Mouse (Mus musculus): ENCODE results near the gene Adamts4.
A peak's percentile ranks its signal among the peaks of the same experiment; 100 is the strongest.
"Not testable (repeated sequence)": the region's sequence is repeated elsewhere in the genome, so short reads cannot be mapped to it uniquely, and the experiment has no call there.

The Adamts4 gene

DNA sequence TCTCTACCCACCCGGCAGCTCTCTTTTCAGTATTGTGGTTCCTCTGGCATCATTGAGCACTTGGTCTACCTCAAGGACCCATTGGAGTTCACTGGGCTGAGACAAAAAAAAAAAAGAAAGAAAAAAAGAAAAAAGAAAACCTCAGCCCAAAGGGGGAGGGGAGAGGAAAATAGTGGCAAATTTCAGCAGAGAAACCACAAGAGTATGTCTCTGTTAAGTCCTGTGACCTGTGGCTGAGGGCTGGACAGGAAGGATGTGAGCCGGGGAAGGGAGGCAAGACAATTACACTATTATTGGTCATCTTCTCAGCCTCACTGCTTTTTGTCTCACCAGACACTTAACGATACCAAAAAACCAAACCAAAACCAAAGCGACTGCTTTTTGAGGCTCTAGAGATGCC lies 18.4 kb upstream of the Adamts4 start:
- DNase-seq (ENCODE audit: low spot score), result no peak

DNA sequence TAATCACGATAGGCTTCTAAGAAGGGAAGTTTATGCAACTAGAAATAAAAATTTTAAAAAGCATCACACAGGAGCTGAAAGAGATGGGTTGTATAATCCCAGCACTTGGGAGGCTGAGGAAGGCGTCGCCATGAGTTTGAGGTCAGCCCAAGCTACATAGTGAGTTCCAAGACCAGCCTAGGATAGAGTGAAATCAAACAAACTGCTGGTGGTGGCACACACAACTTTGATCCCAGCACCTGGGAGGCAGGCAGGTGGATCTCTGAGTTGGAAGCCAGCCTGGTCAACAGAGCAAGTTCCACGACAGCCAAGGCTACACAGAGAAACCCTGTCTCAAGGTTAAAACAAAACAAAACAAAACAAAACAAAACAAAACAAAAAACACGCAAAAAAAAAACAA lies 17.9 kb upstream of the Adamts4 start:
- no peak for DNase-seq (ENCODE audit: low spot score)

DNA sequence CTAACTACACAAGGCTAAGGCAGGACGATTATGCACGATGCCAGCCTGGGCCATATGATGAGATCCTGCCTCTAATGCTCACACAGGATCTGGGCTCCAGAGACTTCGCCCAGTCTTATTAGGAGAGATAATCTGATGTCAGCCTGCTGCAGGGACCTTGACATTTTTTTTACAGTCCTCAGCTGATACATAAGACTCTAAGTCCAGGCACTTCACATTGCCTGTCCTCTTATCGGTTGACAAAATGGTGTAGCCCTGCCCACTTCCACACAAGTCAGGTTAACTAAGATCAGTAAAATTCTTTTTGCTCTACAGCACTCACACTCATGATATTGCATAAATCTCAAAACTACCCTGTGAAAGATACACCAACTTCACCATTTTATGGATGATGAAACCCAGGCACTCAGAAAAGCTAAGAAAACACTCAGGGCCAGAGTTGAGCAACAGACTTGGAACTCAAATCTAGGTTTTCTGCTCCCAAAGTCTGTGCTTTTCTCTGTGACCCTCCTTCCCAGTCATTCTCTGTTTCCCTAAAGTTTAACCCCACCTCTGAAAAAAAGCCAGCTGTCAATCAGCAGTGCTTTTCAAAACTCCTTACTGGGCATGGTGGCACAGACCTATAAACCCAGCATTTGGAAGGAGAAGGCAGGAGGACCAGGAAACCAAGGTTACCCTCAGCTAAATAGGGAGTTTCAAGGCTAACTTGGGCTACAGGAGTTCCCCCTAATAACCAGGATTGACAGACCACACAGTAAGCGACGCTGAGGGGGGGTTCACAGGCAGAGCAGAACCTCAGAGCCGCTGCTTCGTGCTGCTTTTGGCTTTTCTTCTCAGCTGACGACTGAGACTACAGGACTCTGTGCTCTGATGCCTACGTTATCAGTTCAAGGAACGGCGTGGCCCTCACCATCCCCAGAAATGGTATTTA lies 17.2 kb upstream of the Adamts4 start:
- DNase-seq (ENCODE audit: low spot score), result no peak

DNA sequence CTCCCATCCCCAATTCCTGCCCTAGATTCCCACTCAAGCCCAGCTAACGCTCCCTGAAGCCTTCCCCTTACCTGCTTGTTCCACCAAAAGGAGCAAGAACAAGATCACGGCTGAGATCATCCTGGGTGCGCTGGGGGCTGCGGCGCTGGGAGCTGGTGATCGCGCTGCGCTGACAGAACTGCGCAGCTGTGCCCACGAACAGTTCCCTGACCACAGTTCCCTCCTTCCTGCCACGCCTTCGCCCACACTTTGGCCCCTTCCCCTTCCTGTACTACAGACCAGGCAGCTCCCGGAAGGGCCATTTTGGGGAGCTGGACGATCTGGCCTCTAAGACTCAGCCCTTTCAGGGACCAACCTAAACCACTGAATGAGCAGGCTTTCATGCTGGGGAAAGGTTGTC lies 16.1 kb upstream of the Adamts4 start, which contains the start of gene Fcer1g:
TSS of gene Fcer1g (minus strand) at position 240 of the 400 bp plus-strand sequence.
- no peak for DNase-seq (ENCODE audit: low spot score)

DNA sequence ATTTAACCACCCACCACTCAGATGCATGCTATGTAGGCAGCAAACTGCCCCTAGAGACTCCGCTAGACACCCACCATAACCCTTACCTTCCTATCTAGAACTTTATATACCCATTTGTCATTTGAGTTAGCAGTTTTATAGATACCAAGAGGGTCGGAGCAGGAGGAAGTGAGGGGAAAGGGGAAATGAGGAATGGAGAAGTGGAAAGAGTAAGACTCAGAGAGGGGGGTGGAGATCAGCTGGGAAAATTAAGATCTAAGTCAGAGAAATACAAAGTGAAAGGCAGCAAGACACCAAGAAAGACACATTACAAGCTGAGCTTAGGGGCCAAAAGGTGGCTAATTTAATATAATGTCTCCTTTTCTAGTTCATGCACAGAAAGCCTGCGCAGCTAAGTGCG lies 15.7 kb upstream of the Adamts4 start:
- DNase-seq (ENCODE audit: low spot score), result no peak

DNA sequence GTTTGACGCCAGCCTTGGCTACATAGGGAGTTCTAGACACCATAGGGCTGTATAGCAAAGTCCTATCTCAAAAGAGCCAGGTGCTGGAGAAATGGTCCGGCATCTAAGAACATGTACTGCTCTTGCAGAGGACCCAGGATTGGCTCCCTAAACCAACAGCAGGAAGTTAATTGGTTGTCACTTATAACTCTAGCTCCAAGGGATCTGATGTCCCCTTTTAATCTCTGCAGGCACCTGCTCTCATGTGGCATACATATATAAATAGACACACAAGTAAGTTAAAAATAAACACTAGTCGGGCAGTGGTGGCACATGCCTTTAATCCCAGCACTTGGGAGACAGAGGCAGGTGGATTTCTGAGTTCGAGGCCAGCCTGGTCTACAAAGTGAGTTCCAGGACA lies 14.4 kb upstream of the Adamts4 start:
- no peak for DNase-seq (ENCODE audit: low spot score)

DNA sequence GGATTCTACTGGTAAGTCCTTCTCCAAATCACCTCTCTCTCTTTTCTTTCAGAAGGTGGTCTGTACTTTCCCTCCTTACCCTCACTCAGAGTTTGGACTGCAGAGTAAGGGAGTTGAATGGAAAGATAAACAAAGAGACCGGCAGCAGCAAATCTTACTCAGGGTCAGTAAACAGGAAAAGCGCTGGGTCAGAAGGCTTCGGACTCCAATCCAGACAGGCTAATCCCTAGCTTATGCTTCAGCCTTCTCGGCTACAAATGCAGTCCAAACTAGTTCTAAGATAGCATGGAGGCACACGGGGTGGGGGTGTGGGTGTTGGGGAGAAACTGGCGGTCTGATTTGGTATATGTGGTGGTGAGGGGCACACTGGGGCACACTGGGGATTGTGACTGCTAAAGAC lies 12.8 kb upstream of the Adamts4 start:
- no peak for DNase-seq (ENCODE audit: low spot score)

GRCm38 (mm10) chr1:171238463-171238862 lies 11.8 kb upstream of the Adamts4 start:
- DNase-seq (ENCODE audit: low spot score), result peak; percentile 82

DNA sequence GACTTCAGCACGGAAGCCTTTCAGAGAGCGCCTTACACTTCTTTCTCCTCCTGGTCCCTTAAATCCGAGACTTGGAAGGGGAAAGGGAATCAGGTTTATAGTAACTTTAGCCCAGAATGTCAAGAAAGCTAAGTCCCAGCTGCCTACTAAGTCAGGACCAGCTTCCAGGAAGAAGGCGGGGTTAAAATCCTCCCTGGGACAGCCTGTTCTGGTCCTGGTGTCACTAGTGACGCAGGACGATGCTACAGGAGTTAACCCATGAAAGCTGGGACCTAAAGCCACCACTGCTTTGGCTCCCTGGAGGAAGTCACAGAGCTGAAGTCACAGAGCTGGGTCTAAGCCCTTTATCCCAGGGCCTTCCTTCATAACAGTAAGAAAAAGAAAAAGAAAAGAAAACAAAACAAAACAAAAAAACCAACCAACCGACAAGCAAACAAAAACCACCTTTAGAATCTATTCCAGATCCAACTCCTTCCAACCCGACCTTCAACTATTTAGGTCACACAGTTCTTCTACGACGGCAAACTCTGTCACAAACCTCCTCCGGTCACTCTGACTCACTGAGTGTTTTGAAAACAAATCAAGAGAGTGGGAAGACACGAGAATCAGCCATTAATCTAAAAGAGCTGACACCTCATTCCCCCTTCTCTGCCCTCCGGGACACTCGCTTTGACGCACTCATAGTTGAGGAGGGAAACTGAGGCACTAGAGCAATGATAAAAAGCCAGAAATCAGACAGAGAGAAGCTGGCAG lies 10.1 kb upstream of the Adamts4 start:
- DNase-seq (ENCODE audit: low spot score), result no peak

DNA sequence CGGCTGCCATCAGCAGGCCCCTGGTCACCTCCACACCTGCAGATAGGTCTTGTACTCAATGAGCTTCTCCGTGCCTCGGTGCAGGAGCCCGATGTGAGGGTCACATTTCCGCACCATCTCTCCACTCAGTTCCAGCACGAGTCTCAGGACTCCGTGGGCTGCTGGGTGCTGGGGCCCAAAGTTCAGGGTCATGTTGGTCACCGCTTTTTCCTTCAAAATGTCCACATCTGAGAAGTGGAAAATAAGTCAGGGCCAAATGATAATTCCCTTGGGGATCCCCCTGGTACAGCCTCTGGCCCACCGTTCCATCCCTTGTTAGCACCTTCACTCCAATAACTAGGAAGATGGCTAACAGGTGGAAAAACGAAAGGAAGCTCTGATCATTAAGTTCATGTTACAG lies 9.3 kb upstream of the Adamts4 start:
- no peak for DNase-seq (ENCODE audit: low spot score)

DNA sequence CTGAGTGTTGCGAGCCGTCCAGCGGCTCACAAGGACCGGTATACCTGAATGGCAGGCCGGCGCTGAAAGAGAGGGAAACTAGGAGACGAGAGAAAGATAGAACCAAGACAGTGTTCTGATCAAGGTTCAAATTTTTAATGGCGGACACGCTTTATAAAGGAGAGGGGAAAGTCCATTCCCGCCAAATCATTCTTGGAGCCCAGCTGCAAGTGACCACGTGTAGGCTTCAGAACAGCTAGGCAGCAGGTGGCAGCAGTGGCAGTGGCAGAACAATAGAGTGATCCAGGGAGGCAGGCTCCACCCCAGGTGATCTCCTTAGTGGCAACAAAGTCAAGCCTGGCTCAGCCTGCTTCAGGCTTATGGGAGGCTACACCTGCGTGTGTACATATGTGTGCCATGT lies 8.3 kb upstream of the Adamts4 start:
- DNase-seq (ENCODE audit: low spot score), result not testable (repeated sequence)

GRCm38 (mm10) chr1:171245353-171245752 lies 4.9 kb upstream of the Adamts4 start:
- no peak for DNase-seq (ENCODE audit: low spot score)

DNA sequence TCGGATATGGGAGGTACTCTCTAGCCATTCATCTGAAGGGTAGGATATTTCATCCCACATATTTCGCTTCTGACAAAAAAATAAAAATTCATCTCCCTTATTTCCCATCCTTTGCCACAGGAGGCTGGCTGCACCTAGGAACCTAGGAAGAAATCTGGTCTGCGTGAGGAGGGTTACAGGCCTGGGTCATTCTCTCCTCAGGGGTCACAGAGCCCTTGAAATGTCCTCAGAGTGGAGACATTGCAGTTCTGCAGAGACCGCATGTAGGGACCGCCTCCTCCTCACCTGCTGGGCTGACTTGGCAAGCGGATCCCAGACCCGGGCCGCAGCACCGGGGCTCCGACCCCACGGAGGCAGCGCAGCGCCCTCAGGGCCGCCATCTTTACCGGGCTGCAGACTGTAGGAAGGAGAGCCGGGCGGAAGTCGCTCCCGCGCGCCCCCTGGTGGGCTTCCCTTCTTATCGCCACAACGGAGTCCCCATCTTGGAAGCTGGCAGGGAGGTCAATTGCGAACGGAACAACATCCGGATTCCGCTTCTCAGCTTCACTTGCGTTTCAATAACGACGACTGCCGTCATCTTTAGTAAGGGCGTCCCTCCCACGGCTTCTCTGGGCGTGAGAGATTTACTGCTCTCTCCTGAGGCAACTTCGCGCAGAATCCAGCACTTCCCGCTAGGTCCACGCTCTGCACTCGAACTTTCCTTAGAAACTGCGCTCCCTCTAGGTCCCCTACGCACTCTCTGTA lies 3.3 kb upstream of the Adamts4 start:
- peak; percentile 98 for DNase-seq (ENCODE audit: low spot score)

DNA sequence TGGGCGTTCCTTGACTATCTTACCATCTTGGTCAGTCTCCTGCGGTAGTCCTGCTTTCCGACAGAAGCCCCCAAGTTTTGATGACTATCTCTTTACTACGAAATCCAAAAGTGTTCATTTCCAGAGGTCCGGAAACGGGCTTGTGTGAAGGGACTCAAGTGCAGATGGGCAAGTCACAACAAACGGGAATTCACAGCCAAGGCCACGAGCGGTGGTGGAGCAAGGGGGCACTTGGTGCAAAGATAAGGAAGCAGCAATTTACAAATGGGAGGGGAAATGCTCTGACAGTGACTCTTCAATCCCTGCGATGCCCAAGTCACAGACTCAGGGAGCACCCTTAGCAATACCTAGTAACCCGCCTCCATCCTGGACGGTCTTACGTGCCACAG lies 2.8 kb upstream of the Adamts4 start:
- peak; percentile 55 for DNase-seq (ENCODE audit: low spot score)

DNA sequence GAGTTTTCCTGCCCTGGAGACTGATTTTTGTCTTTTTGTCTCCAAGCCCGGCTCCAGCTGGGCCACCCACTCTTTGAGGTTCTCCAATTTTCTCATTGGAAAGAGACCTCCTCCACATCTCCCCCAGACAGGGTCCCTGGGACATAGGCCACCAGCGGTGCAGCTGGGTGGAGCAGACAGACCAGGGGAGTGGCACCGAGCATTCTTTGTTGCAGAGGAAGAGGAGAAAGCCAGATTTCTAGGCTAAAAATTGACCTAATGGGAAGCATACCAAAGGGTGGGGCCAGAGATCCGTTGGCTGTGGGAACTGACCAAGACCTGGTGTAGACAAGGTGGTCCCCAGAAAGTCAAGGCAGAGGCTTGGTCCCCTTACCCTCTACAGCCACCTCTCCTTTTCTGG lies 2.3 kb upstream of the Adamts4 start:
- DNase-seq (ENCODE audit: low spot score), result no peak

- DNase-seq (ENCODE audit: low spot score), result no peak
Observed at GRCm38 (mm10) chr1:171248386-171249226, 1.6 kb upstream of the Adamts4 start.

DNA sequence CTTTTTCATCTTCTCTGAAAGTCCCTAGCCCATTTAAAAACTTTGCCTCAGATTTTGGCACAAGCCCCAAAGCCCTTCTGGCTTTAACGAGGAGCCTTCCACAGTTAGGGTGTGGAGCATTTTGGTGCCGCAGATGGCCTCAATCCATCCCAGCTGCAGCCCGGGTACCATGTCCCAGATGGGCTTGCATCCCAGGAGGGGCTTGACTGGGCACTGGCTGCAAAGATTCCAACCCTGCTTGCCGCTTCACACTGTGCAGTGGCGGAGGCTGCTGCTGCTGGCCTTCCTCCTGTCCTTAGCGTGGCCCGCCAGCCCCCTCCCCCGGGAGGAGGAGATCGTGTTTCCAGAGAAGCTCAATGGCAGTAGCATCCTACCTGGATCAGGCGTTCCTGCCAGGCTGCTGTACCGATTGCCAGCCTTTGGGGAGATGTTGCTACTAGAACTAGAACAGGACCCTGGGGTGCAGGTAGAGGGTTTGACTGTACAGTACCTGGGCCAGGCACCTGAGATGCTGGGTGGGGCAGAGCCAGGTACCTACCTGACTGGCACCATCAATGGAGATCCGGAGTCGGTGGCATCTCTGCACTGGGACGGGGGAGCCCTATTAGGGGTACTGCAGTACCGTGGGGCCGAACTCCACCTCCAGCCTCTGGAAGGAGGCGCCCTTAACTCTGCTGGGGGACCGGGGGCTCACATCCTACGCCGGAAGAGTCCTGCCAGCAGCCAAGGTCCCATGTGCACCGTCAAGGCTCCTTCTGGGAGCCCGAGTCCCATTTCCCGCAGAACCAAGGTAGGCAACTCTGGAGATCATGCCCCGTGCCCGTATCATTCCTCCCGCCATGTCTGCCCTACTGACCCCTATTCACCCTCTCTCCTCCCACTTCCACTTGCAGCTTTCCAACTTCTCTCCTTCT lies 716 bp downstream of the Adamts4 start, which contains the start of gene Ndufs2:
TSS of gene Ndufs2 (minus strand) at position 709 of the 914 bp plus-strand sequence.
- DNase-seq (ENCODE audit: low spot score), result no peak

DNA sequence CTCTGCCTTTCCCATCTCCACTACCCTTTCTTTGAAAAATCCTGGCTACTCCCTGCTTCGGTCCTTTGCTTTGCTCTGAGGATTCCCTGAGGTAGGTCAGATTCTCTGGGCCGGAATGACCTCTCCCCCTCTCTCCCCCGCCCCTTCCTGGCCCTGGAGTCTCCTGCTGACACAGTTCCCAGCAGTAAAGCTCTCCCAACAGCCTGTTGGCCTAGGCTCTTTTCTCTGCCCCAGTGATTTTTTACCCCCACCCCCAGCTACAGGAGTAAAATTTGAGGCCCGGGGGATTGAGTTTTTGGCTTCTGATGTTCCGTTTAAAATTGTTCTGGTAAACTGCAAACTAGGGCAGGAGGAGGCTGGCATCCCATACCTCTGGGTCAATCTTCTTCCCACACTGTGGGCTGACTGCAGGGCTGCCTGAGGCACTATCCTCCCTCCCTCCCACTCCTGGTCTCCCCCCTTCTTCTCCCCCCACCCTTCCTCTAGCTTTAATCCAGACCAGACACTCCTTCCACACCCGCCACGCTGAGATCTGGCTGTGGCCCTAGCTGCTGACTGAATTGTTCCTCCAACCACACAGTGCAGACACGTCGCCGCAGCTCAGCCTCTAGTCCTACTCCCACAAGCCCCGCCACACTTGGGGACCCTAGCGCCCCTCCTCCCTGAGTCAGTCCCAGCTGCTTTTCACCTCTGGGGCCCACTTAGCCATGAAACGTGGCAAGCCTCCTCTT lies 1.5 kb downstream of the Adamts4 start:
- DNase-seq (ENCODE audit: low spot score), result peak; percentile 68

GRCm38 (mm10) chr1:171252415-171252814 lies 2.2 kb downstream of the Adamts4 start:
- no peak for DNase-seq (ENCODE audit: low spot score)
